Mouse (Mus musculus) E14TG2a.4 (cell line): ENCODE results near the gene Fhl1.
A peak's percentile ranks its signal among the peaks of the same experiment; 100 is the strongest.

Experiments used
- H3K27me3 ChIP-seq: 2 replicates; pipeline ENCODE4 v1.6.1; 2014; ENCODE audit warnings: low read length, control low read depth; ENCODE audit not compliant: insufficient read depth
- H3K36me3 ChIP-seq: 2 replicates; pipeline ENCODE4 v1.6.1; 2014; ENCODE audit warnings: low read length, control low read depth; ENCODE audit not compliant: insufficient read depth
- H3K4me1 ChIP-seq: replicated peaks from 2 replicates; pipeline ENCODE4 v1.6.1; 2014; ENCODE audit warnings: low read depth, low read length, control low read depth
- H3K4me3 ChIP-seq: replicated peaks from 2 replicates; pipeline ENCODE4 v1.5.1; 2014; ENCODE audit warnings: mild to moderate bottlenecking, low read length
- H3K9me3 ChIP-seq: 2 replicates; pipeline ENCODE4 v1.6.1; 2014; ENCODE audit warnings: low read length, control low read depth
- CTCF ChIP-seq: conservative IDR thresholded peaks from 2 replicates; pipeline ENCODE4 v1.5.1; 2014; ENCODE audit warnings: low read length
- NANOG ChIP-seq: IDR thresholded peaks from 2 replicates; pipeline ENCODE4 v1.6.1; 2014; ENCODE audit warnings: borderline replicate concordance, low read length, mixed read lengths
- POU5F1 ChIP-seq: IDR thresholded peaks from 2 replicates; pipeline ENCODE4 v1.6.1; 2014; ENCODE audit warnings: low read length, borderline replicate concordance

Gene Fhl1

DNA sequence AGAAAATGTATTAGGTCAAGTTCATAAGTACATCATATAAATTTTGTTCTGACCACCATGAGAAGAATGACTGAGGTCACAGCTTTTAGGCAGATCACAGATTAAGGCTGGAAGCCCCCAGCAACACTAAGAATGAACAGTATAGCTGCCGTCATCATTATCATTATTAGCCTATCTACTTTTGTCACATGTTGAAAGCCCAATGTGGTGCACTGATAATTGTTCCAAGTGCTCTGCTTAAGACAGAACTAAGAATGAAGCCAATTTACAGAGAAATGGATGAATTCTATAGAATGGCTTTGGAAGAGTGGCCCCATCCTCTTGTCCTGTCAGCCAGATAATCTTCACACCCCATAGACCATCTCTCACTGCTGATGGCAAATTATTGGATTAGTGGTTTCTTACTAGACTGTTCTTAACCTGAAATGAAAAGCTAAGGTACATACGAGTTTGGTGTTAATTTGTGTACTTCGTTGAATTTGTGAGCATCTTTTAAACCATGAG is 28.7 kb downstream of the Fhl1 start:
- H3K9me3 ChIP-seq: no peaks in the 10 kb centered on the region
- no peaks in the 10 kb centered on the region for H3K27me3 ChIP-seq
- H3K4me1 ChIP-seq: no peaks in the 10 kb centered on the region
- no peak overlapping the region for H3K4me3 ChIP-seq
- H3K36me3 ChIP-seq: no peaks in the 10 kb centered on the region
- TF ChIP-seq POU5F1 (no peak), NANOG (no peak), CTCF (no peak)

DNA sequence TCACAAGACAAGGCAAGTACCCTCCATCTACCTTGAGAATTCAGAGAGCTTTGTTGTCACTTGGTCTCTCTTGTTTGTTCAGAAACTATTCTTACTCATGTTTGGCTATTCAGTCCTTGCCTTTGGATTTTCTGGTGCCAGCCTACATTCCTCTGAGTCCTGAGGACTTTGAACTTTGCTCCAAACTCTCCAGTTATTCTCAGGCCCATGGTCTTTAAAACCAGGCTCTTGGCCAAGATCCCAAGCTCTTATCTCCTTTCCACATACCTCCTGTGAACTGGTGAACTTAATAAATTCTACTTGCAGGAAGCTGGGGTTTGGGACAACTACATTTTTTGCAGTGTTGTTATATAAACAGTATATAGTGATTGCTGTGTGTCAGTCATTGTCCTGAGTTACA is 38.3 kb downstream of the Fhl1 start:
- Histone ChIP-seq H3K36me3 (no peaks in the 10 kb centered on the region), H3K4me3 (no peak overlapping the region), H3K9me3 (no peaks in the 10 kb centered on the region), H3K4me1 (no peaks in the 10 kb centered on the region), H3K27me3 (no peaks in the 10 kb centered on the region)
- TF ChIP-seq CTCF: no peak
- TF ChIP-seq NANOG: no peak
- TF ChIP-seq POU5F1: no peak

DNA sequence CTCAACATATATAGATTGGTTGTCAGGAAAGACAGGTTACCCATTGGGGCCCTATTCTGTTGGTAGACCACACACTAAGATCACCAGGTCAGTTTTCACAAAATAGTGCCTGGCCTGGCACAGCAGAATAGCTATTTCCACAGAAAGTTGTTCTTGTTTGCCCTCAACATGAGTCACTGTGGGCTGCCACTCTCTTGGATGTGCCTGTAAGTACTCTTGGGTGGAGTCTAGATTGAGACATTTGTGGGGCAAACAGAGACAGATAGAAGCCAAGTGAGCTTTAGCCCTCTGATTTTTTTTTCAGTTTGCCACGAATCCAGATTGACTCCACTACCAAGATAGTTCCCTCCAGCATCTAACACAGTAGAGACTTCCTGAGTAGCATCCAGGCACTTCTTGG is 40.2 kb downstream of the Fhl1 start:
- Histone ChIP-seq H3K4me3 (no peak overlapping the region), H3K36me3 (no peaks in the 10 kb centered on the region), H3K4me1 (no peaks in the 10 kb centered on the region), H3K9me3 (no peaks in the 10 kb centered on the region), H3K27me3 (no peaks in the 10 kb centered on the region)
- TF ChIP-seq CTCF (no peak), NANOG (no peak), POU5F1 (no peak)

DNA sequence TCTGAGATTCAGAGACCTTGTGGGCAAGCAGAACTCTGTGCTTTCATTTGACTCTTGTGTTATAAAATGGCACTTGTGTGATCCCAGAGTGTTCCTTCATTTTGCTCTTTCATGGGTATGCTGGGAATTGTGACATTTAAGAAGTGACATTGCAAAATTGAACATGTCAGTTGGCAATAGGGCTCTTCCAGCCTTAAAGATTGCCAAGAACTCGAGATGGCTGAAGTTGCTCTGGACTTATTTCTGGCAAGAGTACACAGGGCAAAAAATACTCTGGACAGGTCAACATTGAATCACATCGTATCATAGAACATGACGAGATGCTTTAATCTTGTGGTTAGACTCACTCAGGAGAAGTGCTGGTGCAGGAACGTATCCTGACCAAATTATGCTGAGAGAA is 41.7 kb downstream of the Fhl1 start:
- H3K9me3 ChIP-seq: no peaks in the 10 kb centered on the region
- no peaks in the 10 kb centered on the region for H3K36me3 ChIP-seq
- H3K4me1 ChIP-seq: no peaks in the 10 kb centered on the region
- H3K27me3 ChIP-seq: no peaks in the 10 kb centered on the region
- TF ChIP-seq POU5F1: no peak
- TF ChIP-seq NANOG: no peak
- no peak for TF ChIP-seq CTCF
- H3K4me3 ChIP-seq: no peak overlapping the region

DNA sequence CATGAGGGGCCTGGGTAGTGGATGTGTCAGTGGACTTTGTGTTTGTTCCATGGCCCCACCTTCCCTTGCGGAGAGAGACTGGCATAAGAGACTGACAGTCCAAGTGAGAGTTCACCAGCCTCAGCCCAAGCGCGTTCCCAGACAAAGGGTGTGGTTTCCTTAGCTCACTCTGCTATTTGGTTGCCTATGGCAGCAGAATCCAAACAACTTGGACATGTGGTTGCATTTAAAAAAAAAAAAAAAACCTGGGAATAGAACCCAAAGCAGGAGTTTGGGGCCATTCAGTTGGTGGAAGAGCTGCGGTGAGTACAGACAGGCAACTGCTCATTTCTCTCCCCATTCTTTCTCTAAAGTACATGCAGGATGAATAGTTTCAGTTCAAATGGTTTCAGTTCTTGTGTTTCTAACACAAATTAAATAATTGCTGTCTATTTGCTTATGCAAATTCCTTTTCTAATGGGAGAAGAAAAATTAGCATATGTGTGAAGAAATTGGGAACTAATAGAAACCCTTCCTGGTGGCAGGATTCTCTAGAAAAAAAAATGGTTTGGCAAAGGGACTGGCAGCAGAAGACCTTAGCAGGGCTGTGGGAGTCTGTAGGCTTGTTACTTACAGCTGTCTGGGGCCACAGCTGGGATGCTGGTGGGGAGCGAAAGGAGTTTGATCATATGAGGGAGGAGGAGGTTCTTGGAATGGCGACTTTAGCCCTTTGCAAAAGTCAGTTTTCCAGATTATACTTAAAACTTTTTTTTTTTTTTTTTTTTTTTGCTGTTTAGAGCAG is 54.9 kb downstream of the Fhl1 start:
- Histone ChIP-seq H3K27me3 (no peaks in the 10 kb centered on the region), H3K9me3 (no peaks in the 10 kb centered on the region), H3K4me3 (no peak overlapping the region), H3K36me3 (peaks cover 13% of the 10 kb centered on the region), H3K4me1 (peaks cover 7% of the 10 kb centered on the region; the same call in 1 of the 2 replicates)
- no peak for TF ChIP-seq NANOG
- TF ChIP-seq POU5F1: no peak
- TF ChIP-seq CTCF: no peak

DNA sequence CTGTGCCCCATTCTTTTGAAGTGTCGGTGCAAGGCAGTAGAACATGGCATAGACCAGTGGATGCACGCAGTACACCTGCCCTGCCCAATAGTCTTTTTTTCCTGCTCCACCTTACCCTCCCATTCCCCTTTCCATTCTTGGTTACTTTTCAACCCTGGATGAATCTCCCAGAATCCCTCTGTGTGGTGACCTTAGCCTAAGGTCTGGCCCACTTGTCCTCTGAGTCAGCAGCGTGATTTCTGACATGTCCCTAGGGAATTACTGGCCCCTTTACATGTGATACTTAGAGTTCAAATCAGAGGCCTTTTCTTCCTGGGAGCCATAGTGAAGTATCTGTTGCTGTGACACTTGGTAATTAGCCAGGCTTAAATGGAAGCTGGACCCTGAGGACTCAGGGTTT is 55.9 kb downstream of the Fhl1 start:
- Histone ChIP-seq H3K9me3 (no peaks in the 10 kb centered on the region), H3K4me1 (peaks cover 7% of the 10 kb centered on the region; the same call in 1 of the 2 replicates), H3K27me3 (no peaks in the 10 kb centered on the region), H3K4me3 (no peak overlapping the region), H3K36me3 (peaks cover 13% of the 10 kb centered on the region)
- TF ChIP-seq POU5F1 (no peak), NANOG (no peak), CTCF (no peak)

DNA sequence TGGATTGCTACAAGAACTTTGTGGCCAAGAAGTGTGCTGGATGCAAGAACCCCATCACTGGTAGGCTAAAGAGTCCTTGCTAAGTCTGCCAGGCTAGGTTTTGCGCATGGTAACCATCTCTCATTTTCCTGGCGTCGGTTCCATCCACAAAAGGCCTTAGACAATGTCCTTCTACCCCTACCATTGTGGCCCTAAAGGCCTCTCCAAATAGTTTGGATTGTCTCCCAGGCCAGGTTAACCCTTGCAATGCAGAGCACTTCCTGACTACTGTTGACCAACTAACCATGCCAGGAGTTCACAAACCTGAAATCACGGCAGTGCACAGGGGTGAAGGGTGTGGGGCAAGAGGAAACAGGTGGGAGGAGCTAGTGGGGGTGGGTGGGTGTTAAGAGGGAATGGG is 59.0 kb downstream of the Fhl1 start:
- Histone ChIP-seq H3K4me1 (peaks cover 7% of the 10 kb centered on the region; the same call in 1 of the 2 replicates), H3K36me3 (peaks cover 13% of the 10 kb centered on the region), H3K4me3 (no peak overlapping the region), H3K27me3 (no peaks in the 10 kb centered on the region), H3K9me3 (no peaks in the 10 kb centered on the region)
- TF ChIP-seq CTCF (no peak), POU5F1 (no peak), NANOG (no peak)

DNA sequence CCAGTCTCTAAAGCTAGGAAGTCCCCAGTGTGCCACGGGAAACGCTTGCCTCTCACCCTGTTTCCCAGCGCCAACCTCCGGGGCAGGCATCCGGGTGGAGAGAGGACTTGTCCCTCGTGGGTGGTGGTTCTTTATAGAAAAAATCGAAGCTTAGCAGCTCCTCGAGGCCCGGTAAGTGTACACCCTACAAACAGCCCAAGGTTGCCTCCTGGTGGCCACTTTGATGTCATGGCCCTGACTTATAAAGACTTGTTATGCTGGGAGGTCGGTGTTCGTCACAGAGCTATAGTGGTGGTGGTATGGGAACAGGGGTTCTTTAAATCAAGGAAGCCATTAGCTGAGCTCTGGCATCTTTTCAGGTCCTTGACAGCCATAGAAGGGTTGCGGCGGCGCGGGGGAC is 59.7 kb downstream of the Fhl1 start:
- peaks cover 7% of the 10 kb centered on the region; the same call in 1 of the 2 replicates for H3K4me1 ChIP-seq
- peaks cover 13% of the 10 kb centered on the region for H3K36me3 ChIP-seq
- H3K27me3 ChIP-seq: no peaks in the 10 kb centered on the region
- TF ChIP-seq CTCF: peak; percentile 30
- TF ChIP-seq NANOG: no peak
- no peak overlapping the region for H3K4me3 ChIP-seq
- H3K9me3 ChIP-seq: no peaks in the 10 kb centered on the region
